Mouse (Mus musculus) thymus, adult 2 months (tissue): Measurements from ENCODE around the gene Setd5.

ENCODE experiments used
- CTCF ChIP-seq: fragments of 200-500 bp; IDR thresholded peaks from 2 replicates; pipeline ENCODE4 v1.5.1; 2012; ENCODE audit warnings: mild to moderate bottlenecking, control low read depth, low read length, moderate library complexity, borderline replicate concordance; ENCODE audit not compliant: control insufficient read depth, poor library complexity, insufficient read depth; ENCODE audit errors: extremely low read depth
- POLR2A ChIP-seq: fragments of 200-500 bp; IDR thresholded peaks from 2 replicates; pipeline ENCODE4 v1.6.1; 2012; ENCODE audit warnings: mild to moderate bottlenecking, low read length, control low read depth, moderate library complexity; ENCODE audit not compliant: control insufficient read depth, poor library complexity, insufficient read depth; ENCODE audit errors: extremely low read depth

DNA sequence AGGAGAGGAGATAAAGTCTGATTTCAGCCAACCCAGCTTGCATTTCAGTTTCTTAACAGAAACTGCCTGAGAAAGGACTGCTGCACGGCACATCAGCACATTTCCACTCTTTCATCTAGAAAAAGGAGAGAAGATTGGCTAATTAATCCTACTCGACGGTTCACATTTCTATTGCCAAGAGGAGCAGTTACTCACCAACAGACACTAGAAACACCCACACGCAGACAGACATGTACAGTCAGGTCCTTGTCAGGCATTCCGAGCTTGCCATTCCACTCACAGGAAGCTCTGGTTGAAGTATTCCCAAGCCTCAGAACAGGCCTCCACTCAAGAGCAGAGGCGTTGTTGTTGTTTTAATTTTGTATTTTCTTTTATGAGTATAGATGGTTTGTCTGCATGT, 42.7 kb upstream of the Setd5 start:
- TF ChIP-seq CTCF (no peak), POLR2A (no peak)
